Mouse (Mus musculus) liver, postnatal 0 days (tissue): ENCODE results near the gene Plxna1. TPM values are rescaled to one million over a fixed set of nuclear protein-coding genes. Genes with fewer than 3 reads are reported as not detected.

Source experiments
- ATAC-seq: fragments of 200-750 bp; cut with Nextera tagmentation; 2 replicates; pipeline ENCODE4 v1.8.0; 2017; ENCODE audit warnings: mild to moderate bottlenecking, moderate library complexity
- DNase-seq: peaks from one replicate; pipeline ENCODE4 v3.0.0-alpha.2; 2016
- H3K27ac ChIP-seq: fragments of 300-500 bp; sonication (generic); 2 replicates; pipeline ENCODE4 v1.5.1; 2014; ENCODE audit warnings: antibody characterized with exemption, moderate library complexity, mild to moderate bottlenecking, low read depth
- H3K27me3 ChIP-seq: fragments of 300-500 bp; sonication (generic); 2 replicates; pipeline ENCODE4 v1.6.1; 2014; ENCODE audit warnings: low read length, control low read depth, mixed read lengths; ENCODE audit not compliant: insufficient read depth
- H3K36me3 ChIP-seq: fragments of 300-500 bp; sonication (generic); replicated peaks from 2 replicates; pipeline ENCODE4 v1.6.1; 2014; ENCODE audit warnings: mild to moderate bottlenecking, control low read depth, low read length, moderate library complexity, mixed read lengths; ENCODE audit not compliant: insufficient read depth
- H3K4me1 ChIP-seq: fragments of 300-500 bp; sonication (generic); 2 replicates; pipeline ENCODE4 v1.6.1; 2014; ENCODE audit warnings: antibody characterized with exemption, mild to moderate bottlenecking, control low read depth; ENCODE audit not compliant: insufficient read depth
- H3K4me2 ChIP-seq: fragments of 300-500 bp; sonication (generic); 2 replicates; pipeline ENCODE4 v1.6.1; 2014; ENCODE audit warnings: low read depth, mild to moderate bottlenecking, low read length, moderate library complexity, mixed read lengths
- H3K4me3 ChIP-seq: fragments of 300-500 bp; sonication (generic); 2 replicates; pipeline ENCODE4 v1.5.1; 2014; ENCODE audit warnings: low read depth, low read length
- H3K9ac ChIP-seq: fragments of 300-500 bp; sonication (generic); replicated peaks from 2 replicates; pipeline ENCODE4 v1.6.1; 2014; ENCODE audit warnings: mild to moderate bottlenecking, moderate library complexity
- H3K9me3 ChIP-seq: fragments of 300-500 bp; sonication (generic); 2 replicates; pipeline ENCODE4 v1.6.1; 2016; ENCODE audit warnings: mild to moderate bottlenecking, control low read depth, low read length, mixed read lengths
- CTCF ChIP-seq: sonication (generic); IDR thresholded peaks from 2 replicates; pipeline ENCODE4 v1.5.1; 2016; ENCODE audit warnings: antibody characterized with exemption, low read depth
- EP300 ChIP-seq: IDR thresholded peaks from 2 replicates; pipeline ENCODE4 v1.6.1; 2016; ENCODE audit warnings: antibody characterized with exemption, low read depth, mild to moderate bottlenecking
- WGBS: fragments of 180-500 bp; shearing (Covaris S2); extraction: QIAGEN DNeasy Blood & Tissue Kit; methylation state at CpG from one replicate; pipeline ENCODE4 v1.1.7; 2014; ENCODE audit not compliant: insufficient replicate concordance; 5-methylcytosine and 5-hydroxymethylcytosine counted together
- polyA plus RNA-seq: library from polyadenylated mRNA; unstranded; fragments of >200 nt; fragmentation: Nextera tagmentation; extraction: Ambion mirVana; gene quantifications from 2 replicates; pipeline ENCODE4 v1.2.1, GENCODE M21; 2015

Gene Plxna1
- polyA plus RNA-seq, 1 experiment from 2014 or later, result 1.7 TPM

DNA sequence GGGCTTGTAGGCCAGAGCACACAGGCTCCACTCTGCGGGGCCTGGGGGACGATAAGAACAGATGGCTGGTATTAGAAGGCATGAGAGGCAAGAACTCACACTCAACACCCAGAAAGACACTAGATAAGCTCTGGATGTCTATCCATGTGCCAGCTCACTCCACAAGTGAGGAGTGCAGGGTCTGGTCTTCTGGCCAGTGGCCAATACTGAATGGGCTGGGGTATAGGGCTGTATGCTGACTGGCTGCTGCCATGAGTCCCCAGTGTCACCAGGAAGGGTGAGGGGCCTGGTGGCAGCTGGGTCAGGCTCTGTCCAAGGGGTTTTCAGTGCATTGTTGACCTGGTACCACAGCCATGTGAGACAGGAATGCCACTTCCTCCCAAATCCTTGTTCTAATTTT lies 22.3 kb upstream of the Plxna1 start:
- H3K27me3 ChIP-seq, result no peaks in the 10 kb centered on the region
- H3K4me1 ChIP-seq, result peaks cover 4% of the 10 kb centered on the region; the same call in 1 of the 2 replicates
- no peak for ATAC-seq
- no peak overlapping the region for H3K4me2 ChIP-seq
- WGBS, result 77% methylated on average over 2 of the region's 2 CpGs
- TF ChIP-seq CTCF, result no peak
- no peak for TF ChIP-seq EP300
- no peaks in the 10 kb centered on the region for H3K9me3 ChIP-seq
- H3K27ac ChIP-seq, result no peak overlapping the region
- no peak overlapping the region for H3K9ac ChIP-seq
- H3K36me3 ChIP-seq, result no peaks in the 10 kb centered on the region
- H3K4me3 ChIP-seq, result no peak overlapping the region
- DNase-seq, result no peak

DNA sequence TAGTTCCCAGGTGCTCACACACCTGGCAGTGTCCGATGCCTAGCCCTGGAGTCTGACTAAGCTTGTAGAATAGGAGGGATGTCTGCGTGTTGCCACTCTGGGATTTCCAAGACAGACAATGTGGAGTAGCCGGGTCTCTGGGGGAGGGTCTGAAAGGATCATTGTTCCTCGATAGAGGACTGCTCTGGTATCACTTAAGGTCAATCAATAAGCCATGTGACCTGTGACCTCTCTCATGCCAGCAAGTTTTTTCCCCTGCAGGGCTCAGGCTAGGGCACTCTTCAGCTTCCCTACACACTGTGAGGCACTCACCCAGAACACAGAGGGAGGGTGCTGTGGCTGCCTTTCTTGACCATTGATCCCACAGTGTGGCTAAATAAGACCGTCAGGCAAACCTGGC lies 19.4 kb upstream of the Plxna1 start:
- no peak for ATAC-seq
- Histone ChIP-seq H3K36me3 (no peaks in the 10 kb centered on the region), H3K4me2 (no peak overlapping the region), H3K4me1 (peaks cover 4% of the 10 kb centered on the region; the same call in 1 of the 2 replicates), H3K27ac (no peak overlapping the region), H3K9ac (no peak overlapping the region), H3K27me3 (no peaks in the 10 kb centered on the region), H3K9me3 (no peaks in the 10 kb centered on the region), H3K4me3 (no peak overlapping the region)
- DNase-seq, result no peak
- WGBS, result 65% methylated on average over 5 of the region's 5 CpGs
- no peak for TF ChIP-seq CTCF

DNA sequence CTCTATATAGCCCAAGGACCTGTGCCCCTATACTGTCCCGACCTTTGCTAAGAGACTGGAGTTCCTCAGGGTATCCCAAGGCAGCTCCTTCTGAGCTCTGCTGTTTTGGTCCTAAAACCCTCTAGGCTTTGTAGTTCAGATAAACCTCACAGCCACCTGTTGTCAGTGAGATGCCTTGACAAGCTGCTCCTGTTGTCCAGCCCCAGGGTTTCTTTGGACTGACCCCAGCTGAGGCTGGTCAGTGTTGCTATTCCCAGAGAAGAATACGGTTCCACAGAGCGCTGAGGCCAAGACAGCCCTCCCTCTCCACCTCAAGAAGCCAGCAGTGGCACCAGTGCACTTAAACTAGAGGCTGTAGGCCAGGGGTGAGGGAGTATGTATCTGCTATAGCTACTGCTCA lies 18.8 kb upstream of the Plxna1 start:
- TF ChIP-seq EP300, result no peak
- TF ChIP-seq CTCF, result no peak
- Histone ChIP-seq H3K4me2 (no peak overlapping the region), H3K9me3 (no peaks in the 10 kb centered on the region), H3K4me3 (no peak overlapping the region), H3K9ac (no peak overlapping the region), H3K36me3 (no peaks in the 10 kb centered on the region), H3K27ac (no peak overlapping the region), H3K4me1 (peaks cover 4% of the 10 kb centered on the region; the same call in 1 of the 2 replicates), H3K27me3 (no peaks in the 10 kb centered on the region)
- WGBS, result 61% methylated on average over 3 of the region's 3 CpGs
- DNase-seq, result no peak
- no peak for ATAC-seq

DNA sequence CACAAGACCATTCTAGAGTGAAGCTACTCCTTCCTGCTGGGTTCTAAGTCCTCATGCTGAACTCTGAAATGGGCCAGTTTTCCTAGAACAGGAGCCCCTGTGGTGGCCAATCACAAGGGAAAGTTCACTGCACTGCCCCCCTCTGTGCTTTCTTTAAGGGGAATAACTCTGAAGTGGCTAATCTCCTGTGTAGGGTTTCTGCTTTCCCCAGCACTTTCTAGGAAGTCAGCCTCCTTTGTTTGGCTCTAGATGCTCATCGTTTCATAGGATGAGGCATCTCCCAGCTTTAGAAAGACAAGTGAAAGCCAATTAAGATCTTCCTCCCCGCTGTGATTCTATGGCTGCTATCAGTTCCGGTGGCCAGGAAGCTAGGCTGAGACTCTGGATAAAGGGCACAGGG lies 18.3 kb upstream of the Plxna1 start:
- Histone ChIP-seq H3K27ac (no peak overlapping the region), H3K9ac (no peak overlapping the region), H3K36me3 (no peaks in the 10 kb centered on the region), H3K4me2 (no peak overlapping the region), H3K4me1 (peaks cover 4% of the 10 kb centered on the region; the same call in 1 of the 2 replicates), H3K4me3 (no peak overlapping the region), H3K9me3 (no peaks in the 10 kb centered on the region), H3K27me3 (no peaks in the 10 kb centered on the region)
- DNase-seq (no peak), ATAC-seq (no peak)
- TF ChIP-seq EP300 (no peak), CTCF (no peak)
- WGBS, result 68% methylated on average over 3 of the region's 3 CpGs

DNA sequence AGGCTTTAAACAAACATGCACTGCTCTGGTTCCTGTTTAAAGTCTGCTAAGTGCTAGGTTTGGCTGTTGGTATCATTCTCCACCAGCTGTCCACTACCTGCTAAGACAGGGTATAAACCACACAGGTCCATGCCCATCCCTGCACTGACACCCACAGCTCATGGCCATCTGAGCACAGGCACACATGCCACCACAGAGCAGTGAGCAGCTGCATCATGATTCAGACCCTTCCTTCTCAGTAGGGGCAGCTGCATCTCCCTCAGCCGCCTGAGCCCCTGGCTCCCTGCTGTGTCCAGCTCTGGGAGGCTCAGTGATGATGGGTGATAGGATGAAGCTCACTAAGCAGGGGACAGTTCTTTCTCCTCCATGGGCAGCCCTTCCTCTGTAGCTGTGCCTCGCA lies 15.8 kb upstream of the Plxna1 start:
- Histone ChIP-seq H3K9ac (no peak overlapping the region), H3K4me2 (no peak overlapping the region), H3K9me3 (no peaks in the 10 kb centered on the region), H3K27ac (no peak overlapping the region), H3K36me3 (no peaks in the 10 kb centered on the region), H3K4me1 (peaks cover 4% of the 10 kb centered on the region; the same call in 1 of the 2 replicates), H3K4me3 (no peak overlapping the region), H3K27me3 (no peaks in the 10 kb centered on the region)
- DNase-seq (no peak), ATAC-seq (no peak)
- 65% methylated on average over 2 of the region's 2 CpGs for WGBS
- no peak for TF ChIP-seq EP300
- TF ChIP-seq CTCF, result no peak

GRCm38 (mm10) chr6:89368812-89369211 lies 6.4 kb upstream of the Plxna1 start:
- H3K27me3 ChIP-seq, result 0 out of 2 replicates have a peak, but pooled peaks cover 3% of the 10 kb centered on the region
- H3K4me1 ChIP-seq, result no peaks in the 10 kb centered on the region
- H3K36me3 ChIP-seq, result no peaks in the 10 kb centered on the region
- no peak overlapping the region for H3K4me3 ChIP-seq
- peak overlapping the region; percentile 11; the same call in 1 of the 2 replicates for H3K27ac ChIP-seq
- ATAC-seq, result no peak
- no peak overlapping the region for H3K9ac ChIP-seq
- H3K9me3 ChIP-seq, result 0 out of 2 replicates have a peak, but pooled peaks cover 2% of the 10 kb centered on the region
- TF ChIP-seq EP300, result no peak
- TF ChIP-seq CTCF, result no peak
- H3K4me2 ChIP-seq, result no peak overlapping the region
- DNase-seq, result no peak

DNA sequence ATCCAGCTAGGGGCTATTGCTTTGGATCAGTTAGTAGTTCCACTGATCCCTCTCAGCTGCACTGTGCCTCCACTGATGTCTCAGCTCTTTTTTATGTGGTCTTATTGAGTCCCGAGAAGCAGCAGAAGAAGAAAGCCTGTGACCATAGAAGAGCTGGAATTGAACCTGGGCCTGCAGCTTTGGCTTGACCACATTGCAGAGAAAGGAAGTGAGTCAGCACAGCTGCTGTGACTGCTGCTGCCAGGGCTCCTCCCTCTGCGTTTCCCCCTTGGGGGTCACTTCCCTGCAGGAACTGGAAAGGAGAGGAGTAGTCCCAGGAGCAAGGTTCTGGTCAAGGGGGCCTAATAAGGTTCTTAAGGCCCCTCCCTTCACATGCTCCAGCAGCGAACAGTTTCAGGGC lies 1.9 kb upstream of the Plxna1 start:
- Histone ChIP-seq H3K36me3 (no peaks in the 10 kb centered on the region), H3K9ac (no peak overlapping the region), H3K4me2 (no peak overlapping the region), H3K4me1 (peaks cover 12% of the 10 kb centered on the region), H3K27me3 (peaks cover 14% of the 10 kb centered on the region), H3K4me3 (no peak overlapping the region), H3K9me3 (0 out of 2 replicates have a peak, but pooled peaks cover 2% of the 10 kb centered on the region), H3K27ac (no peak overlapping the region)
- no peak for DNase-seq
- TF ChIP-seq EP300 (no peak), CTCF (no peak)
- WGBS, result 40% methylated on average over 3 of the region's 3 CpGs
- no peak for ATAC-seq
